ENCODE assay signal across 8 mouse cellular contexts in the genomic region with DNA sequence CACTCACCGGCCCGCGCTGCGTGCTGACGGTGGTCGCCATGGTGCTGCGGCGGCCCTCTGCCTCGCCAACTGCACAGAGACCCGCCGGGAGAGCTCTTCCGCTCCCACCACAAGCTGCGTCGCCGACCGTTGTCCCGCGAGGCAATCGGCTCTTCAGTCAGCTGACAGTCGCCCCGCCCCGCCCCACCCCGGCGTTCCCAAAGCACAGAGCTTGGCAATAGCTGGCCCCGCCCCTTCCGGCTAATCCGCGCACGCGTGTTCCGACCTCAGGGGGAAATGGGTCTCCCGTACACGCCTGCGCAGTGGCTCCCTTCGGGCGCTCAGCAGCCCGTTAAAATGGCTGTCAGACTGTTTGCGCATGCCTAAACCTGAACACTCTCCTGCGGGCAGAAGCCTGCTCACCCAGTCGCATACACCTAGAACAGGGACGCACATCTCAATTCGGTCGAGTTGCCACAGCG. TPM values are rescaled to one million over a fixed set of nuclear protein-coding genes. Genes with fewer than 3 reads are reported as not detected.
DNase-seq lines count a peak whose midpoint lies in the region; ATAC-seq and TF ChIP-seq lines count a peak whose summit lies in the region.

No protein-coding gene starts in this region.

- no peaks in the 10 kb centered on the region for H3K9me3 ChIP-seq in ES-E14 (ENCODE audit: control insufficient read depth, insufficient read depth, low read depth, low read length)
- H3K9me3 ChIP-seq in forebrain, embryonic 15.5 days, result no peaks in the 10 kb centered on the region

- H3K4me1 ChIP-seq in ES-E14 (ENCODE audit: control insufficient read depth in 2 of 2, insufficient read depth in 2 of 2, low read length in 2 of 2, poor library complexity in 1 of 2), result peaks cover 5 to 6% of the 10 kb centered on the region in 2 experiments; a peak in 2 of 4 replicates
- H3K4me1 ChIP-seq in forebrain, embryonic 15.5 days, result peaks cover 30% of the 10 kb centered on the region
- H3K4me1 ChIP-seq in lung, adult 2 months (ENCODE audit: control insufficient read depth, insufficient read depth, low read length), result peaks cover 12% of the 10 kb centered on the region

- WGBS in forebrain, embryonic 15.5 days, result under 1% methylated on average over 44 of the region's 44 CpGs
- under 1% methylated on average over 44 of the region's 44 CpGs for WGBS in lung, adult 2 months

- peak overlapping the region; percentile 80 for H3K4me2 ChIP-seq in forebrain, embryonic 15.5 days (replicated peaks)

- TF ChIP-seq CTCF in lung, adult 2 months (IDR thresholded peaks at IDR 0.05; ENCODE audit: insufficient read depth, low read length), result no peak

- in situ Hi-C loops in ES-E14 (cut with MboI; ENCODE audit: low sequenced_read_pairs in 2 of 2, unreplicated experiment in 2 of 2), result no loop called here

- peak overlapping the region; percentile 99 for H3K9ac ChIP-seq in ES-E14 (ENCODE audit: insufficient read depth, low read depth, low read length, poor library complexity, severe bottlenecking)
- H3K9ac ChIP-seq in forebrain, embryonic 15.5 days (replicated peaks), result peak overlapping the region; percentile 94

- H3K27me3 ChIP-seq in forebrain, embryonic 15.5 days, result peaks cover 5% of the 10 kb centered on the region; the same call in 1 of the 2 replicates

- peak; percentile 96 for ATAC-seq in forebrain, embryonic 15.5 days (replicated peaks)
- peak; percentile 95 for ATAC-seq in neutrophil, adult 5-6 weeks (ENCODE audit: extremely low read depth, insufficient number of reproducible peaks, low FRiP score, poor library complexity, severe bottlenecking)

- peak overlapping the region; percentile 94 to 99 for H3K4me3 ChIP-seq in ES-E14 (ENCODE audit: insufficient read depth in 1 of 2, low read depth in 1 of 2, low read length in 2 of 2, poor library complexity in 1 of 2, severe bottlenecking in 1 of 2)
- peak overlapping the region; percentile 73 for H3K4me3 ChIP-seq in forebrain, embryonic 15.5 days
- peak overlapping the region; percentile 83 for H3K4me3 ChIP-seq in lung, adult 2 months (replicated peaks; ENCODE audit: extremely low read depth, low read depth, low read length)

- H3K36me3 ChIP-seq in ES-E14 (ENCODE audit: control insufficient read depth, insufficient read depth, low read length, poor library complexity, severe bottlenecking), result peaks cover 2% of the 10 kb centered on the region; the same call in 1 of the 2 replicates
- H3K36me3 ChIP-seq in forebrain, embryonic 15.5 days, result no peaks in the 10 kb centered on the region

- H3K27ac ChIP-seq in ES-E14 (ENCODE audit: insufficient read depth, low read depth, low read length, poor library complexity, severe bottlenecking), result no peak overlapping the region
- peak overlapping the region; percentile 85 for H3K27ac ChIP-seq in forebrain, embryonic 15.5 days (replicated peaks)

- TF ChIP-seq POLR2A in lung, adult 2 months (IDR thresholded peaks at IDR 0.05; ENCODE audit: borderline replicate concordance, extremely low read depth, low read depth, low read length), result peak; percentile 79

- intact Hi-C loops in heart, postnatal 25 days (cut with DNase I), result no loop called here

- peak; percentile 98 for DNase-seq in ES-E14 (ENCODE audit: low read depth, low spot score)
- DNase-seq in cerebellum, adult 11-12 months, result peak; percentile 99
- peak; percentile 98 for DNase-seq in heart, postnatal 25 days (ENCODE audit: low spot score)
- peak; percentile 99 for DNase-seq in layer of hippocampus, adult 18-20 months (ENCODE audit: low spot score in 2 of 2)
- peak; percentile 99 for DNase-seq in lung, adult 2 months
- peak; percentile 99 for DNase-seq in thymus, adult 18-20 months

TF ChIP-seq in ES-E14, 5 proteins besides CTCF, POLR2A, EP300 and RAD21:
- TF ChIP-seq HCFC1 (IDR thresholded peaks at IDR 0.05; ENCODE audit: borderline replicate concordance, insufficient read depth, low read length) (no peak), CHD2 (IDR thresholded peaks at IDR 0.05; ENCODE audit: low read depth, low read length) (peak; percentile 42; the same call in 1 of the 2 replicates)

RNA-seq across cellular contexts. Expression of a gene that starts 16.0 kb away (rescaled TPM):
- 20.9 and 28.3 TPM in 2 replicates for total RNA-seq in ES-E14 (2012; rRNA removed)
- polyA plus RNA-seq in forebrain, embryonic 15.5 days (2015; fragmentation: Nextera tagmentation; extraction: Ambion mirVana), result 84.4 and 87.9 TPM in 2 replicates
- 10 to 100 TPM; 47.4 to 52.9 TPM for total RNA-seq in heart, postnatal 25 days (2021)
- 100 to 1,000 TPM; 118 to 120 TPM for total RNA-seq in layer of hippocampus, adult 18-20 months (2021)
- polyA plus RNA-seq in lung, adult 2 months (2012; rRNA removed), result 82.2 and 99.6 TPM in 2 replicates
- total RNA-seq in neutrophil, adult 5-6 weeks (2017), result 40.9 and 41.5 TPM in 2 replicates

RNA-seq across cellular contexts. Expression of a gene that starts 47.3 kb away (rescaled TPM):
- 2.5 and 2.9 TPM in 2 replicates for total RNA-seq in ES-E14 (2012; rRNA removed)
- polyA plus RNA-seq in forebrain, embryonic 15.5 days (2015; fragmentation: Nextera tagmentation; extraction: Ambion mirVana), result 23.1 and 25.8 TPM in 2 replicates
- under 1 TPM in 1 of 2 experiments, not detected in 1; 0.22 TPM for total RNA-seq in heart, postnatal 25 days (2021)
- total RNA-seq in layer of hippocampus, adult 18-20 months (2021), result 100 to 1,000 TPM; 166 to 180 TPM
- 0.31 and 0.41 TPM in 2 replicates for polyA plus RNA-seq in lung, adult 2 months (2012; rRNA removed)
- total RNA-seq in neutrophil, adult 5-6 weeks (2017), result 0.12 and 0.25 TPM in 2 replicates

Comparison
In these comparisons a context has a peak if more than half of its experiments do, and no peak if none do; other contexts are left out.
1. RNA of a gene that starts 47.3 kb away (total RNA-seq): 166 to 180 TPM in layer of hippocampus, adult 18-20 months; 2.5 to 2.9 TPM in ES-E14, 0.22 TPM in heart, postnatal 25 days and 0.12 to 0.25 TPM in neutrophil, adult 5-6 weeks; every median in the first group is over 10 times any median in the second.
2. Peak in every context shown above with its lines, with median percentiles within 50 percentile points of each other: DNase-seq and H3K4me3 ChIP-seq.